Mouse (Mus musculus): ENCODE data around the gene Vmn1r222. TPM values are rescaled to one million over a fixed set of nuclear protein-coding genes. Genes with fewer than 3 reads are reported as not detected.
A peak's percentile ranks its signal among the peaks of the same experiment; 100 is the strongest.
"Not testable (repeated sequence)": the region's sequence is repeated elsewhere in the genome, so short reads cannot be mapped to it uniquely, and the experiment has no call there.

Gene Vmn1r222
- polyA plus RNA-seq, 1 experiment from 2014 or later = not detected

DNA sequence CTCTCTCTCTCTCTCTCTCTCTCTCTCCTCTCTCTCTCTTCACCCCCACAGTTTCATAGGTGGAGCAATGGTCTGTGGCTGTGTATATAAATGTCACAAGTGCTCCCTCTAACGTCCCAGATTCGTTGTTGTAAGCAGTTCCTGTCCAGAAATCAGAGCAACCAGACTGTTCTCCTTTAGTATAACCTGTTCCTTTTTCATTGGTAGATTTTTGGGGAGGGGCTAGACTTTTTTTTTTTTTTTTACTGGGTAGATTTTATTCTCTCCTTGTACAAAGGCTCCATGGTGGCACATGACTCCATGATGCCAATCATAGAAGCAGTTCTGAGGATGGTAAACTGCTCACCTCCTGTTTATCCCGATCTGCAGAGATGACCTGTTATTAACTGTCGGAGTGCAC lies 33.4 kb upstream of the Vmn1r222 start:
- not testable (repeated sequence) for H3K4me1 ChIP-seq (ENCODE audit: insufficient read depth); ATAC-seq; DNase-seq; H3K9me3 ChIP-seq (ENCODE audit: low read length); H3K36me3 ChIP-seq (replicated peaks; ENCODE audit: insufficient read depth, low read length); H3K9ac ChIP-seq (replicated peaks); H3K4me3 ChIP-seq (ENCODE audit: low read depth, low read length); H3K4me2 ChIP-seq (ENCODE audit: low read depth, low read length); H3K27ac ChIP-seq (ENCODE audit: low read depth); H3K27me3 ChIP-seq (ENCODE audit: insufficient read depth, low read length)
- WGBS (ENCODE audit: insufficient replicate concordance) = 38% methylated on average over 4 of the region's 4 CpGs
- 0 out of 2 replicates have a peak, but pooled peaks have one; percentile 5 for TF ChIP-seq CTCF (IDR thresholded peaks at IDR 0.05; ENCODE audit: low read depth)

DNA sequence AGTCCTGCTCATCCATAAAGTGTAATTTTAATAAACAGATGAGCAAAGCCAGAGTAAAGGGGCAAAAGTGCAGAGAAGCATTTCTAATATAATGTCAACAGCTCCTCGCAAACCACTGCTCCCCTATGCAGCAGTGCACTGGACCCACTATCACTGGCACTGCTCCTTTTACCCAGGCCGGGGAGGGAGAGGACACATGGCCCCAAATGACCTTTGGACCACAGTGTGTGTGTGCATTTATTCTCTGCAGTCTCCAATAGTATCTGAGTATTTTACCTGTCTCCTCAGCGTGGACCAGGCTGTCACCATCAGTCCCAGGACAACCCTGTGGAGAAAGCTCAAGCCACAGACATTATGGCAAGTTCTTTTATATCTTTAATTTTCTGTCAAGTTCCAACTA lies 32.9 kb upstream of the Vmn1r222 start:
- H3K9me3 ChIP-seq (ENCODE audit: low read length); H3K27ac ChIP-seq (ENCODE audit: low read depth); H3K4me2 ChIP-seq (ENCODE audit: low read depth, low read length); H3K9ac ChIP-seq (replicated peaks); H3K27me3 ChIP-seq (ENCODE audit: insufficient read depth, low read length); H3K4me1 ChIP-seq (ENCODE audit: insufficient read depth); DNase-seq; ATAC-seq; H3K36me3 ChIP-seq (replicated peaks; ENCODE audit: insufficient read depth, low read length); H3K4me3 ChIP-seq (ENCODE audit: low read depth, low read length): not testable (repeated sequence)
- WGBS (ENCODE audit: insufficient replicate concordance) = 48% methylated on average over 3 of the region's 3 CpGs

- Histone ChIP-seq H3K9ac (replicated peaks) (no peak overlapping the region), H3K36me3 (replicated peaks; ENCODE audit: insufficient read depth, low read length) (no peaks in the 10 kb centered on the region), H3K9me3 (ENCODE audit: low read length) (no peaks in the 10 kb centered on the region), H3K27ac (ENCODE audit: low read depth) (no peak overlapping the region), H3K4me1 (ENCODE audit: insufficient read depth) (no peaks in the 10 kb centered on the region), H3K4me3 (ENCODE audit: low read depth, low read length) (no peak overlapping the region), H3K4me2 (ENCODE audit: low read depth, low read length) (no peak overlapping the region), H3K27me3 (ENCODE audit: insufficient read depth, low read length) (no peaks in the 10 kb centered on the region)
- TF ChIP-seq EP300 (IDR thresholded peaks at IDR 0.05; ENCODE audit: low read depth) = no peak
- no peak for TF ChIP-seq CTCF (IDR thresholded peaks at IDR 0.05; ENCODE audit: low read depth)
- DNase-seq (no peak), ATAC-seq (no peak)
- 72% methylated on average over 2 of the region's 2 CpGs for WGBS (ENCODE audit: insufficient replicate concordance)
These were observed 22.9 kb upstream of the Vmn1r222 start for GRCm38 (mm10) chr13:23258546-23259048.

GRCm38 (mm10) chr13:23246834-23247233 lies 11.1 kb upstream of the Vmn1r222 start, which contains the start of gene Vmn1r223:
Gene Vmn1r223 (plus strand): TSS chr13:23247134.
- H3K27me3 ChIP-seq (ENCODE audit: insufficient read depth, low read length); ATAC-seq; H3K9me3 ChIP-seq (ENCODE audit: low read length); DNase-seq; H3K36me3 ChIP-seq (replicated peaks; ENCODE audit: insufficient read depth, low read length); H3K4me2 ChIP-seq (ENCODE audit: low read depth, low read length); H3K9ac ChIP-seq (replicated peaks); H3K27ac ChIP-seq (ENCODE audit: low read depth); H3K4me1 ChIP-seq (ENCODE audit: insufficient read depth); H3K4me3 ChIP-seq (ENCODE audit: low read depth, low read length): not testable (repeated sequence)
- 81% methylated on average over 1 of the region's 1 CpGs for WGBS (ENCODE audit: insufficient replicate concordance)

DNA sequence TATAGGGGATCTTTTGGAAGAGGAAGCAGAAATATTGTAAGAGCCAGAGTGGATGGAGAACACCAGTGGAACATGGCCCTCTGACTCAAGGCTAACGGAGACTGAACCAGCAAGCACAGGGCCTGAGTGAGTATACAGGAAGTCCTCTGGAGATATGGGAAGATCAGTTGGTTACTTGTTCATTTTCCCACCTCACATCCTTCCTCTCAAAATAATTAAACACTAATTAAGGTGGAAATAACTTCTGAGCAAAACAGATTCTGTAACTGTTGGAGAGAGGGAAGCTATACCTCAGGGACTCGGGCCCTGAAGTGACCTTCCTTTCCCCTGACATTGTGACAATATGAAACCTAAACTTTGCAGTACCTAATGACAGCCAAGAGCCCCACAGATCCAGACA lies 21.9 kb downstream of the Vmn1r222 start, which contains the start of gene Vmn1r221:
Vmn1r221 (plus strand) TSS at position 301 of the 400 bp plus-strand sequence.
- not testable (repeated sequence) for H3K4me1 ChIP-seq (ENCODE audit: insufficient read depth); H3K9me3 ChIP-seq (ENCODE audit: low read length); H3K4me2 ChIP-seq (ENCODE audit: low read depth, low read length); DNase-seq; H3K9ac ChIP-seq (replicated peaks); H3K36me3 ChIP-seq (replicated peaks; ENCODE audit: insufficient read depth, low read length); H3K27me3 ChIP-seq (ENCODE audit: insufficient read depth, low read length); H3K4me3 ChIP-seq (ENCODE audit: low read depth, low read length); H3K27ac ChIP-seq (ENCODE audit: low read depth); ATAC-seq
- WGBS (ENCODE audit: insufficient replicate concordance) = 54% methylated on average over 2 of the region's 2 CpGs

DNA sequence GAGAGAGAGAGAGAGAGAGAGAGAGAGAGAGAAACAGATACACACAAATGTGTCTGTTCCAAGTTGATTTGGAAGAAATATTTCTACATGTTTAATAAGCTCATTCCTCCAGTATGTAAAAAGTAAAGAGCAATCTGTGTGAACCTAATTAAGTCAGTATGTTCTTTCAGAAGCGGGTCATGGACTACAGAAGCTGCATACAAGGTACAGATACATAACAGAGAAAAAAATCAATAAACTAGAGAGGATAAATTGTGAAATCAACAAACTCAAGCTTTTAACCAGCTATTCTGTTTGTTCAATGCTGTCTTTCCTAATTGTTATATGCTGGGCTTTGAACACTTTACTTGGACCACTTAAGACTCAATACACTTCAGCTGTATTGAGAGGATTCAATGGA lies 31.9 kb downstream of the Vmn1r222 start:
- ATAC-seq = peak; percentile 70
- H3K4me3 ChIP-seq (ENCODE audit: low read depth, low read length); H3K27ac ChIP-seq (ENCODE audit: low read depth); H3K4me1 ChIP-seq (ENCODE audit: insufficient read depth); H3K36me3 ChIP-seq (replicated peaks; ENCODE audit: insufficient read depth, low read length); DNase-seq; H3K27me3 ChIP-seq (ENCODE audit: insufficient read depth, low read length); H3K9ac ChIP-seq (replicated peaks); H3K4me2 ChIP-seq (ENCODE audit: low read depth, low read length); H3K9me3 ChIP-seq (ENCODE audit: low read length): not testable (repeated sequence)
- WGBS (ENCODE audit: insufficient replicate concordance) = 45% methylated on average over 1 of the region's 1 CpGs

GRCm38 (mm10) chr13:23187875-23188274 lies 47.9 kb downstream of the Vmn1r222 start, which contains the start of gene Vmn1r220:
Gene Vmn1r220 (minus strand): TSS chr13:23187975.
- Histone ChIP-seq H3K4me1 (ENCODE audit: insufficient read depth) (no peaks in the 10 kb centered on the region), H3K9me3 (ENCODE audit: low read length) (no peaks in the 10 kb centered on the region), H3K27me3 (ENCODE audit: insufficient read depth, low read length) (no peaks in the 10 kb centered on the region), H3K4me2 (ENCODE audit: low read depth, low read length) (no peak within 1 kb of the TSS), H3K4me3 (ENCODE audit: low read depth, low read length) (no peak within 1 kb of the TSS), H3K27ac (ENCODE audit: low read depth) (no peak within 1 kb of the TSS), H3K36me3 (replicated peaks; ENCODE audit: insufficient read depth, low read length) (no peaks in the 10 kb centered on the region), H3K9ac (replicated peaks) (no peak within 1 kb of the TSS)
- no peak for TF ChIP-seq EP300 (IDR thresholded peaks at IDR 0.05; ENCODE audit: low read depth)
- TF ChIP-seq CTCF (IDR thresholded peaks at IDR 0.05; ENCODE audit: low read depth) = no peak
- WGBS (ENCODE audit: insufficient replicate concordance) = 73% methylated on average over 2 of the region's 2 CpGs
- no peak for DNase-seq
- ATAC-seq = no peak

Other genes starting within 250 kb of the Vmn1r222 start
- gene Vmn1r213, start 228.3 kb downstream of the Vmn1r222 start, polyA plus RNA-seq (2015; fragmentation: Nextera tagmentation; extraction: Ambion mirVana) = not detected in 2 replicates
- gene Vmn1r214, start 205.5 kb downstream of the Vmn1r222 start, polyA plus RNA-seq (2015; fragmentation: Nextera tagmentation; extraction: Ambion mirVana) = not detected in 2 replicates
- not detected in 2 replicates for gene Vmn1r215, start 167.9 kb downstream of the Vmn1r222 start, polyA plus RNA-seq (2015; fragmentation: Nextera tagmentation; extraction: Ambion mirVana)
- gene Vmn1r217, start 117.7 kb downstream of the Vmn1r222 start, polyA plus RNA-seq (2015; fragmentation: Nextera tagmentation; extraction: Ambion mirVana) = not detected in 2 replicates
- gene Vmn1r218, start 102.8 kb downstream of the Vmn1r222 start, polyA plus RNA-seq (2015; fragmentation: Nextera tagmentation; extraction: Ambion mirVana) = not detected in 2 replicates
- not detected in 2 replicates for gene Vmn1r219, start 76.6 kb downstream of the Vmn1r222 start, polyA plus RNA-seq (2015; fragmentation: Nextera tagmentation; extraction: Ambion mirVana)
- not detected in 2 replicates for gene Vmn1r220, start 48.0 kb downstream of the Vmn1r222 start, polyA plus RNA-seq (2015; fragmentation: Nextera tagmentation; extraction: Ambion mirVana)
- gene Vmn1r221, start 21.8 kb downstream of the Vmn1r222 start, polyA plus RNA-seq (2015; fragmentation: Nextera tagmentation; extraction: Ambion mirVana) = not detected in 2 replicates
- not detected in 2 replicates for gene Vmn1r223, start 11.2 kb upstream of the Vmn1r222 start, polyA plus RNA-seq (2015; fragmentation: Nextera tagmentation; extraction: Ambion mirVana)
- 7.4 and 9.5 TPM in 2 replicates for gene Zfp322a, start 133.3 kb upstream of the Vmn1r222 start, polyA plus RNA-seq (2015; fragmentation: Nextera tagmentation; extraction: Ambion mirVana)
- 4.3 and 4.8 TPM in 2 replicates for gene Abt1, start 187.9 kb upstream of the Vmn1r222 start, polyA plus RNA-seq (2015; fragmentation: Nextera tagmentation; extraction: Ambion mirVana)
- 0.92 and 0.96 TPM in 2 replicates for gene Btn1a1, start 230.0 kb upstream of the Vmn1r222 start, polyA plus RNA-seq (2015; fragmentation: Nextera tagmentation; extraction: Ambion mirVana)

Measured in liver, postnatal 0 days (tissue).